Mouse (Mus musculus) kidney, postnatal 25 days (tissue): ENCODE data around the gene Gm28845.
"Not testable (repeated sequence)": the region's sequence is repeated elsewhere in the genome, so short reads cannot be mapped to it uniquely, and the experiment has no call there.

Source experiments
- DNase-seq, 2 experiments: peaks; one replicate each; pipeline ENCODE4 v3.0.0; 2021; ENCODE audit warnings: mixed read lengths in 2 of 2

The Gm28845 gene

GRCm38 (mm10) chr1:65107654-65108279 is 11.6 kb downstream of the Gm28845 start:
- no peak for DNase-seq

DNA sequence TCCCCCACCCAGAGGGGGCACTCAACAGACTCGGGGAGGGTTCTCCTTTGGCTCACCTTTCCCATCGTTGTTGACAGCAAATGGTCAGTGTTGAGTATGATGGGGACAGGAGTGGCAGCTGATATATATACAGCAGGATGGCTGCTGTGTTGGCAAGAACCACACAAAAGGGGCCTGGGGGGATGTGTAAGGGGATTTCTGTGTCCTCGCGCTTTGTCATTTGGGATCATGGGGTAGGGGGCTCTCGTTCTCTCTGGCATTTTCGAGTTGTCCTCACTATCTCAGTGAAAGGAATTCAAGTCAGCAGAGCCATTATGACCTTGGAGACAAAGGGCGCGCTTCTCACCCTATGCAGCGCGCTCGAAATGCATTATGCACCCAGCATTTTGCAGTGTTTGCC is 16.1 kb downstream of the Gm28845 start, which contains the start of gene Cryga:
Gene Cryga, minus strand, starts transcription at position 101 of the 400 bp plus-strand sequence.
- DNase-seq: no peak

- DNase-seq: no peak
Observed at GRCm38 (mm10) chr1:65096953-65097352, 22.4 kb downstream of the Gm28845 start.

DNA sequence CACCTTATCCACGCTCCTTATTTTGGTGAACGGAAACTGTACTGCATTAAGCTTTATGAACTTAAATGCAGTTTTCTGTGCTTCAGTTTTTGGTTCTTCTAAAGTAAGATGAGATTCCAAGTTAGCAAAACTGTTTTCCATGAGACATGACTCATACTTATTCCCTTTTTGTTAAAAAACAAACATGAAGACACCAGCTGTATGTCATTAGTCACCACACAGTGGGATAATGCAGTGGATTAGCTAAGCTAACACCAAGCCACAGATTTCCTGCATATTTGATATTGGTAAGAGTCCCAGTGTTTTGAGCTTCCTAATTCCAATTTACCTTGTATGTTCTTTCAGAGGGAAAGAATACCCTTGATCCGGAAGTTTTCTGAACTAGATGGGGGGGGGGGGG is 27.8 kb downstream of the Gm28845 start:
- no peak for DNase-seq

DNA sequence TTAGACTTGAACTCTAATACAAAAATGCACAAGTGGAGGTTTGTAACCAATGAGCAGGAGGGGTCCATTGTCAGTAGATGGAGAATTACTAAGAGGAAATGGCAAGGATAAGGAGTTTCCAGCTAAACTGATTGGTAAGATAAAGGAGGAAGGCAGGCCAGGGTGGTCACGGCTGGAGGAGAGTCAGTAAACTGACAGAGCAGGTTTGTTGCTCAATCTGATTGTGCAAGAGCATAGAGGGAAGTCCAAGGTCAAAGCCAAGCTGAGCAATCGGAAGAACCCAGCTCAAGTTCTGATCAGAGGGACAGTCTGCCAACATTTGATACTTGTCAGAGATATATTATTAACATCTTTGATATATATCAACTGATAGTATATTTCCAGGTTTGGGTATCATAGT is 29.0 kb downstream of the Gm28845 start:
- no peak for DNase-seq

- no peak for DNase-seq
Observed at GRCm38 (mm10) chr1:65088567-65089356, 30.6 kb downstream of the Gm28845 start.

- DNase-seq: no peak
Observed at GRCm38 (mm10) chr1:65082188-65082587, 37.2 kb downstream of the Gm28845 start, which contains the start of gene Crygb. Gene Crygb (minus strand): TSS chr1:65082288.

GRCm38 (mm10) chr1:65075607-65076006 is 43.8 kb downstream of the Gm28845 start:
- no peak for DNase-seq

DNA sequence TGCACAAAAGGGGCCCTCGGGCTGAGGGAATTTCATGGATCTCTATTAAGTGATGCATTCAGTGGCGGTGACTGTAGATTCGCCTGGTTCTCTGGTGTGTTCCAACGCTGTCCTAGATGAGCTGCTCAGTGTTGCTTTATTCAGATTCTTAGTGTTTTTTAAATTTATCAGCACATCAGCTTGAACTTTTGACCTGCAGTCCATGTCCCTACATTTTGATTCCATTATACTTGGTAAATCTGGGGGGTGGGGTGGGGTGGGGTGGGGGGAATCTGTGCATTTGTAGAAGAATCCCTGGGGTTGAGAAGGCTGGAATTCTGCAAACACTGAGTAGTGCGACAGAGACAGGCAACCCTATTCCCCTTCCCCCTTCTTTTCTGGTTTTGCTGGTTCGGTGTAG is 45.8 kb downstream of the Gm28845 start, which contains the start of gene Crygc:
Gene Crygc, minus strand, starts transcription at position 101 of the 400 bp plus-strand sequence.
- no peak for DNase-seq

DNA sequence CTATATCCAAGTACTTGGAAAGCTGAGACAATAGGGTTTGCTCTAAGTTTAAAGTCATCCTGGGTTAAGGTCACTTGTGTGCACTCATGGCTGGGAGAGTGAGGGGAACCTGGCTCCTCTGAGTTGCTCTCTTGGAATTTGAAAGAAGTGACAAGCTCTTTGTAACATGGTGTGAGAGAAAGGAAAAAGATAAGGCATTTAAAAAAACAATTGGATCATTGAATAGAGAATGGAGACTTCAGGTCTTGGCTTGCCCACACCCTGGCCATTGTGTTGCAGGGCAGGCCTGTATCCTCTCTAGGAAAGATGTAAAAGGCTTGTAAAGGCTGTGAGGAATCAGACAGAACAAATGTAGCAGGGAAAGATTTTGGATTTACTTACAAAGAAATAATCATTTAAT is 51.5 kb downstream of the Gm28845 start:
- DNase-seq: no peak

DNA sequence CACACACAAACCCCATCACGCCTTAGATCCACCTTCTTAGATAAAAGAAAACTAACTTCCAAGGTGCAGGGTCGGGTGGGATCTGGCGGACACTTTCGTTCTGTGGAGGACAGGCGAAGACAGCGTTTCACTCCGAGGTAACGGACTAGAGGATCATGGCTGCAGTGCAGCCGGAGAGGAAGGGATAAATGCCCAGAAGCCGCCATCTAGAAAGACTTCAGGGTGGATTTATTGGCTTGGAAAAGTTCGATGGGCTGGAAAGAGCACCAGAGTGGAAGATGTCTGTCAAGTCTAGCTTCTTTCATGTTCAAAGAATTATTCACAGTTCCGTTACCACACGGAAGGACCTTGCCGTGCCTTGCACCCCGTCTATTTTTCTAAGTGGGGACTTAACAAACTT is 55.2 kb downstream of the Gm28845 start:
- no peak for DNase-seq

DNA sequence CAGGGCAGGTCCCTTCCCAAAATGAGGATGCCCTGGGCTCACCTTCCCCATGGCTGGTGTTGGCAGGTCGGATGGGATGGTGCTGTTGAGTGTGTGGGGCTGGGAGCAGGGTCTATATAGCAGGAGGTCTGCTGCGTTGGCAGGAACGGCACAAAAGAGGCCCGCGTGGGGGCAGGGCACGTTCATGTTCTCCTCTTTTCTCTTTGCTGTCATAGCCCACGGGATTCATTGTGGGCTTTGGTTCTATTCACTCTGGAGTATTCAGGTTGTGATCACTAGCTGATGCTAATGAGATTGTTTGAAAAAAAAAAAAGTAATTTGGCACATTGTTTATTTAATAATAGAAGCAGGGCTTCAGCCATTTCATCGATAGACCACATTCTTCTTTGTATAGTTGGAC is 56.0 kb downstream of the Gm28845 start, which contains the start of gene Crygd:
Gene Crygd, minus strand, starts transcription at position 101 of the 400 bp plus-strand sequence.
- no peak for DNase-seq

- DNase-seq: no peak
Observed at GRCm38 (mm10) chr1:65052140-65052539, 67.2 kb downstream of the Gm28845 start.

- DNase-seq: no peak
Observed at GRCm38 (mm10) chr1:65051696-65052095, 67.7 kb downstream of the Gm28845 start.

DNA sequence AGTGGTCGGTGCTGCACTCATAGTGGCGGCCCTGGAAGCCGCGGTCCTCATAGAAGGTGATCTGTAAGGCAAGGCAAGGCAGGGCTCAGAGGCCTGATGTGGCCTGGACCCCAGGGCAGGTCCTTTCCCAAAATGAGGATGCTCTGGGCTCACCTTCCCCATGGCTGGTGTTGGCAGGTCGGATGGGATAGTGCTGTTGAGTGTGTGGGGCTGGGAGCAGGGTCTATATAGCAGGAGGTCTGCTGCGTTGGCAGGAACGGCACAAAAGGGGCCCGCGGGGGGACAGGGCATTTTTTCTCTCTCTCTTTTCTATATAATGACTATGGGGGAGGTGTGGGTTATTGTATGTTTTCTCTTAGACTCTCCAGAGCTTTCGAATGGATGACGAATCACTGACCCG is 68.4 kb downstream of the Gm28845 start, which contains the start of gene Cryge:
Gene Cryge, minus strand, starts transcription at position 198 of the 400 bp plus-strand sequence.
- not testable (repeated sequence) for DNase-seq
